Comparison of ENCODE assay signal across 8 mouse cellular contexts in genomic region chr8:128358406-128358755, GRCm38 (mm10). TPM values are rescaled to one million over a fixed set of nuclear protein-coding genes. Genes with fewer than 3 reads are reported as not detected.
DNase-seq lines count a peak whose midpoint lies in the region; ATAC-seq and TF ChIP-seq lines count a peak whose summit lies in the region.

Gene Nrp1, plus strand, starts transcription at chr8:128358604.

- H3K79me3 ChIP-seq in C2C12 (ENCODE audit: low read depth) = peaks cover 4% of the 10 kb centered on the region

- H3K27ac ChIP-seq in forebrain, embryonic 13.5 days = peak within 1 kb of the TSS; percentile 95
- H3K27ac ChIP-seq in olfactory bulb, adult 2 months (ENCODE audit: insufficient read depth, low read depth, low read length) = peak within 1 kb of the TSS; percentile 38; the same call in 1 of the 2 replicates

- 0% methylated on average over 21 of the region's 21 CpGs for WGBS in forebrain, embryonic 13.5 days
- WGBS in lung, adult 2 months = 0% methylated on average over 21 of the region's 21 CpGs
- WGBS in olfactory bulb, adult 2 months = 0% methylated on average over 21 of the region's 21 CpGs

- H3K36me3 ChIP-seq in C2C12 (ENCODE audit: control insufficient read depth, insufficient read depth) = peaks cover 2% of the 10 kb centered on the region
- no peaks in the 10 kb centered on the region for H3K36me3 ChIP-seq in forebrain, embryonic 13.5 days (ENCODE audit: poor library complexity, severe bottlenecking)

- TF ChIP-seq POLR2A in lung, adult 2 months (IDR thresholded peaks at IDR 0.05; ENCODE audit: borderline replicate concordance, extremely low read depth, low read depth, low read length) = no peak
- no peak for TF ChIP-seq POLR2A in olfactory bulb, adult 2 months (IDR thresholded peaks at IDR 0.05; ENCODE audit: insufficient read depth, low read depth, low read length)

- intact Hi-C loops in heart, postnatal 10 days (cut with DNase I) = loop anchor here (2.0 to 5.0 kb wide), 5 partner anchors 246 to 1026 kb away; no protein-coding TSS in a partner anchor

- H3K4me3 ChIP-seq in C2C12 (ENCODE audit: insufficient read depth, poor library complexity, severe bottlenecking) = peak within 1 kb of the TSS; percentile 60
- peak within 1 kb of the TSS; percentile 72 for H3K4me3 ChIP-seq in forebrain, embryonic 13.5 days
- peak within 1 kb of the TSS; percentile 84 for H3K4me3 ChIP-seq in lung, adult 2 months (replicated peaks; ENCODE audit: extremely low read depth, low read depth, low read length)
- peak within 1 kb of the TSS; percentile 53 for H3K4me3 ChIP-seq in olfactory bulb, adult 2 months (ENCODE audit: insufficient read depth, low read depth, low read length)

- no peaks in the 10 kb centered on the region for H3K27me3 ChIP-seq in C2C12 (ENCODE audit: control insufficient read depth, insufficient read depth, insufficient read length)
- peaks cover 14% of the 10 kb centered on the region for H3K27me3 ChIP-seq in forebrain, embryonic 13.5 days

- H3K79me2 ChIP-seq in C2C12 (ENCODE audit: control insufficient read depth, insufficient read depth) = peaks cover 26% of the 10 kb centered on the region

- H3K4me1 ChIP-seq in forebrain, embryonic 13.5 days = peaks cover 54% of the 10 kb centered on the region
- H3K4me1 ChIP-seq in lung, adult 2 months (ENCODE audit: control insufficient read depth, insufficient read depth, low read length) = peaks cover 14% of the 10 kb centered on the region
- H3K4me1 ChIP-seq in olfactory bulb, adult 2 months (ENCODE audit: control insufficient read depth, insufficient read depth, low read length) = peaks cover 28% of the 10 kb centered on the region

- no peaks in the 10 kb centered on the region for H3K9me3 ChIP-seq in forebrain, embryonic 13.5 days (replicated peaks)

- H3ac ChIP-seq in C2C12 (ENCODE audit: control insufficient read depth, insufficient read length, low read depth) = peak within 1 kb of the TSS; percentile 94

- peak; percentile 47 for DNase-seq in R1 (ENCODE audit: low read depth, low spot score)
- DNase-seq in heart, postnatal 10 days = peak; percentile 83 to 84
- peak; percentile 48 for DNase-seq in layer of hippocampus, adult 8-10 months (ENCODE audit: low spot score in 2 of 2)
- DNase-seq in lung, adult 2 months = no peak
- peak; percentile 44 to 60 for DNase-seq in urinary bladder, postnatal 4 days (ENCODE audit: low spot score in 2 of 2)

- peak within 1 kb of the TSS; percentile 100 for H3K4me2 ChIP-seq in forebrain, embryonic 13.5 days

- TF ChIP-seq CTCF in C2C12 (IDR thresholded peaks at IDR 0.05; ENCODE audit: control insufficient read depth, insufficient read depth, insufficient read length) = no peak
- no peak for TF ChIP-seq CTCF in lung, adult 2 months (IDR thresholded peaks at IDR 0.05; ENCODE audit: insufficient read depth, low read length)
- no peak for TF ChIP-seq CTCF in olfactory bulb, adult 2 months (IDR thresholded peaks at IDR 0.05; ENCODE audit: insufficient read depth, low read depth, low read length)

- ATAC-seq in forebrain, embryonic 13.5 days = peak; percentile 16

- peak within 1 kb of the TSS; percentile 83 for H3K9ac ChIP-seq in forebrain, embryonic 13.5 days

TF ChIP-seq in C2C12, 6 proteins besides CTCF, POLR2A, EP300 and RAD21:
- TF ChIP-seq CEBPB (IDR thresholded peaks at IDR 0.05; ENCODE audit: low read depth) (no peak), MYOG (IDR thresholded peaks at IDR 0.05; ENCODE audit: control insufficient read depth, extremely low read depth, insufficient read length) (no peak), FOSL1 (IDR thresholded peaks at IDR 0.05; ENCODE audit: insufficient read depth, low read length, poor library complexity, severe bottlenecking) (no peak), MAX (IDR thresholded peaks at IDR 0.05) (no peak), USF1 (IDR thresholded peaks at IDR 0.05; ENCODE audit: low read depth) (no peak), MYOD1 (IDR thresholded peaks at IDR 0.05; ENCODE audit: control insufficient read depth, insufficient read length, low read depth) (no peak)

RNA-seq across cellular contexts. Expression of gene Nrp1, which starts in this region (rescaled TPM):
- polyA plus RNA-seq in C2C12 (2012; fragmentation: generic; extraction: Trizol) = 19.1 TPM
- polyA plus RNA-seq in forebrain, embryonic 13.5 days (2015; fragmentation: Nextera tagmentation; extraction: Ambion mirVana) = 54.4 and 55.9 TPM in 2 replicates
- total RNA-seq in heart, postnatal 10 days (2021) = 100 to 1,000 TPM; 137 to 189 TPM
- total RNA-seq in layer of hippocampus, adult 8-10 months (2022) = 100 to 1,000 TPM in 2 of 4 experiments, 10 to 100 TPM in 2; 89.8 to 108 (median 101) TPM
- 121 and 156 TPM in 2 replicates for polyA plus RNA-seq in lung, adult 2 months (2012; rRNA removed)
- polyA plus RNA-seq in olfactory bulb, adult 2 months (2012; ENCODE audit: insufficient read depth, insufficient read length, low replicate concordance, missing spikeins) = not detected in 2 replicates
